In genomic region chr7:137468174-137468573, GRCm38 (mm10) we compare ENCODE assay signal across 8 mouse cellular contexts. TPM values are rescaled to one million over a fixed set of nuclear protein-coding genes. Genes with fewer than 3 reads are reported as not detected.
DNase-seq lines count a peak whose midpoint lies in the region; ATAC-seq and TF ChIP-seq lines count a peak whose summit lies in the region.

No protein-coding gene starts in this region.

- peaks cover 64% of the 10 kb centered on the region for H3K36me3 ChIP-seq in heart, embryonic 10.5 days

- H3K4me3 ChIP-seq in heart, embryonic 10.5 days, result no peak overlapping the region
- no peak overlapping the region for H3K4me3 ChIP-seq in layer of hippocampus, adult 2 months

- H3K9me3 ChIP-seq in heart, embryonic 10.5 days, result no peaks in the 10 kb centered on the region

- DNase-seq in heart, adult 18-20 months, result peak; percentile 30 to 61
- no peak for DNase-seq in heart, embryonic 10.5 days (ENCODE audit: low spot score)
- DNase-seq in CD4-positive helper T cell, adult 2 months (ENCODE audit: low read depth, low spot score), result peak; percentile 18
- DNase-seq in adrenal gland, adult 2 months, result peak; percentile 51
- peak; percentile 25 to 37 for DNase-seq in gastrocnemius, adult 8-10 months (ENCODE audit: low spot score in 2 of 2)
- DNase-seq in layer of hippocampus, adult 2 months (ENCODE audit: low spot score in 2 of 2), result peak in 1 of 2 experiments; percentile 61
- no peak for DNase-seq in c-Kit-positive CD71-positive TER-119-positive erythroid progenitor cells, embryonic 14.5 days (ENCODE audit: low spot score)

- peak; percentile 75 for ATAC-seq in megakaryocyte-erythroid progenitor cell, adult 5-6 weeks (replicated peaks; ENCODE audit: low FRiP score, low TSS enrichment, poor library complexity, severe bottlenecking)

- peak; percentile 84 for TF ChIP-seq CTCF in layer of hippocampus, adult 2 months (conservative IDR thresholded peaks at IDR 0.05)

- H3K27me3 ChIP-seq in heart, embryonic 10.5 days (ENCODE audit: insufficient read depth, poor library complexity, severe bottlenecking), result no peaks in the 10 kb centered on the region

- H3K27ac ChIP-seq in heart, embryonic 10.5 days, result no peak overlapping the region
- H3K27ac ChIP-seq in layer of hippocampus, adult 2 months, result no peak overlapping the region

- 78% methylated on average over 4 of the region's 4 CpGs for WGBS in heart, embryonic 10.5 days

- no peaks in the 10 kb centered on the region for H3K4me1 ChIP-seq in heart, embryonic 10.5 days

RNA-seq across cellular contexts. Expression of gene Glrx3, which starts 30.8 kb away (rescaled TPM):
- 100 to 1,000 TPM; 136 to 144 TPM for total RNA-seq in heart, adult 18-20 months (2021)
- polyA plus RNA-seq in heart, embryonic 10.5 days (2016; fragmentation: Nextera tagmentation; extraction: Ambion mirVana), result 207 and 240 TPM in 2 replicates
- 100 to 1,000 TPM; 114 to 144 TPM for total RNA-seq in adrenal gland, adult 2 months (2021)
- polyA plus RNA-seq in adrenal gland, adult 2 months (2012; rRNA removed), result 10.5 and 12.2 TPM in 2 replicates
- total RNA-seq in gastrocnemius, adult 8-10 months (2022), result 100 to 1,000 TPM; 122 to 152 (median 140) TPM
- 10 to 100 TPM; 92.3 to 98.7 TPM for total RNA-seq in layer of hippocampus, adult 2 months (2021)
- total RNA-seq in megakaryocyte-erythroid progenitor cell, adult 5-6 weeks (2014; fragmentation: Nextera tagmentation), result 139 and 143 TPM in 2 replicates
- total RNA-seq in megakaryocyte-erythroid progenitor cell, adult 5-6 weeks (2017), result 194 and 229 TPM in 2 replicates

RNA-seq across cellular contexts. Expression of gene 9430038I01Rik, which starts 57.6 kb away (rescaled TPM):
- 1 to 10 TPM; 6.9 to 7.3 TPM for total RNA-seq in heart, adult 18-20 months (2021)
- polyA plus RNA-seq in heart, embryonic 10.5 days (2016; fragmentation: Nextera tagmentation; extraction: Ambion mirVana), result 18.0 and 19.8 TPM in 2 replicates
- total RNA-seq in adrenal gland, adult 2 months (2021), result 1 to 10 TPM; 9.3 to 9.7 TPM
- 6.1 and 8.9 TPM in 2 replicates for polyA plus RNA-seq in adrenal gland, adult 2 months (2012; rRNA removed)
- total RNA-seq in gastrocnemius, adult 8-10 months (2022), result 1 to 10 TPM; 3.0 to 4.9 (median 4.3) TPM
- total RNA-seq in layer of hippocampus, adult 2 months (2021), result 1 to 10 TPM; 3.6 to 5.5 TPM
- total RNA-seq in megakaryocyte-erythroid progenitor cell, adult 5-6 weeks (2014; fragmentation: Nextera tagmentation), result 13.0 and 13.1 TPM in 2 replicates
- total RNA-seq in megakaryocyte-erythroid progenitor cell, adult 5-6 weeks (2017), result 18.5 and 20.6 TPM in 2 replicates

Comparison
In these comparisons a context has a peak if more than half of its experiments do, and no peak if none do; other contexts are left out.
1. DNase-seq: peak in heart, adult 18-20 months (2 of 2), CD4-positive helper T cell, adult 2 months (single experiment), adrenal gland, adult 2 months (single experiment) and gastrocnemius, adult 8-10 months (2 of 2); none in heart, embryonic 10.5 days (single experiment) and c-Kit-positive CD71-positive TER-119-positive erythroid progenitor cells, embryonic 14.5 days (single experiment).